ENCODE assay signal across 8 mouse cellular contexts in genomic region chr9:70929840-70930640, GRCm38 (mm10). TPM values are rescaled to one million over a fixed set of nuclear protein-coding genes. Genes with fewer than 3 reads are reported as not detected.
DNase-seq lines count a peak whose midpoint lies in the region; ATAC-seq and TF ChIP-seq lines count a peak whose summit lies in the region.

No protein-coding gene starts in this region.

- peak; percentile 43 to 55 for DNase-seq in heart, adult 18-20 months
- DNase-seq in CH12.LX (ENCODE audit: extremely low read depth), result peak; percentile 38
- peak; percentile 74 for DNase-seq in c-Kit-positive CD71-positive TER-119-positive erythroid progenitor cells, embryonic 14.5 days (ENCODE audit: low spot score)
- no peak for DNase-seq in heart, embryonic 10.5 days (ENCODE audit: low spot score)
- DNase-seq in limb, embryonic 10.5 days (ENCODE audit: low spot score), result peak; percentile 46
- DNase-seq in thymus, postnatal 14 days, result peak; percentile 34

- peaks cover 10% of the 10 kb centered on the region for H3K4me1 ChIP-seq in heart, embryonic 11.5 days (ENCODE audit: control insufficient read depth, insufficient read depth, low read length)
- H3K4me1 ChIP-seq in CH12.LX (ENCODE audit: control insufficient read depth in 1 of 2, insufficient read depth in 2 of 2), result peaks cover 2 to 9% of the 10 kb centered on the region in 2 experiments; a peak in 2 of 4 replicates
- H3K4me1 ChIP-seq in heart, embryonic 10.5 days, result peaks cover 19% of the 10 kb centered on the region
- H3K4me1 ChIP-seq in limb, embryonic 10.5 days, result no peaks in the 10 kb centered on the region

- H3K9ac ChIP-seq in heart, embryonic 11.5 days (ENCODE audit: low read depth, low read length), result no peak overlapping the region
- H3K9ac ChIP-seq in CH12.LX (ENCODE audit: insufficient read depth, low read depth), result no peak overlapping the region

- in situ Hi-C loops in CH12.LX (cut with MboI; ENCODE audit: low pct_ligation_motif_present, low pct_unique_long_range_greater_than_20kb, low sequenced_read_pairs), result loop anchor here (10.0 kb wide), 1 partner anchor 255 kb away; the partner anchor contains the start of gene Adam10

- no peak for TF ChIP-seq POLR2A in CH12.LX (IDR thresholded peaks at IDR 0.05; ENCODE audit: low read depth, low read length)

- TF ChIP-seq RAD21 in CH12.LX (IDR thresholded peaks at IDR 0.05; ENCODE audit: low read depth, low read length), result peak; percentile 69

- ATAC-seq in heart, embryonic 11.5 days (replicated peaks; ENCODE audit: insufficient number of reproducible peaks, low FRiP score, low TSS enrichment), result no peak
- peak; percentile 58 for ATAC-seq in monocyte, adult 5-6 weeks (replicated peaks; ENCODE audit: insufficient number of reproducible peaks, low FRiP score, low TSS enrichment, poor library complexity, severe bottlenecking)

- 56% methylated on average over 15 of the region's 15 CpGs for WGBS in heart, embryonic 11.5 days (ENCODE audit: insufficient replicate concordance)
- WGBS in heart, embryonic 10.5 days, result 61% methylated on average over 15 of the region's 15 CpGs
- 60% methylated on average over 15 of the region's 15 CpGs for WGBS in limb, embryonic 10.5 days

- no peaks in the 10 kb centered on the region for H3K9me3 ChIP-seq in heart, embryonic 11.5 days (replicated peaks; ENCODE audit: control insufficient read depth, low read length)
- H3K9me3 ChIP-seq in CH12.LX (replicated peaks; ENCODE audit: low read length), result no peaks in the 10 kb centered on the region
- no peaks in the 10 kb centered on the region for H3K9me3 ChIP-seq in heart, embryonic 10.5 days
- no peaks in the 10 kb centered on the region for H3K9me3 ChIP-seq in limb, embryonic 10.5 days (replicated peaks)

- H3K27ac ChIP-seq in heart, embryonic 11.5 days (ENCODE audit: low read depth, low read length), result no peak overlapping the region
- no peak overlapping the region for H3K27ac ChIP-seq in CH12.LX (ENCODE audit: insufficient read depth, low read depth)
- peak overlapping the region; percentile 22; the same call in 1 of the 2 replicates for H3K27ac ChIP-seq in heart, embryonic 10.5 days
- no peak overlapping the region for H3K27ac ChIP-seq in limb, embryonic 10.5 days

- H3K4me3 ChIP-seq in heart, embryonic 11.5 days (ENCODE audit: low read depth, low read length), result no peak overlapping the region
- no peak overlapping the region for H3K4me3 ChIP-seq in CH12.LX (replicated peaks in 1 of 3; ENCODE audit: low read depth in 2 of 3, low read length in 2 of 3, poor library complexity in 1 of 3)
- H3K4me3 ChIP-seq in heart, embryonic 10.5 days, result no peak overlapping the region
- H3K4me3 ChIP-seq in limb, embryonic 10.5 days, result no peak overlapping the region

- H3K36me3 ChIP-seq in heart, embryonic 11.5 days (ENCODE audit: control insufficient read depth, insufficient read depth, low read length), result no peaks in the 10 kb centered on the region
- H3K36me3 ChIP-seq in CH12.LX (replicated peaks in 1 of 2; ENCODE audit: control insufficient read depth in 1 of 2, insufficient read depth in 1 of 2, low read length in 1 of 2), result no peaks in the 10 kb centered on the region
- no peaks in the 10 kb centered on the region for H3K36me3 ChIP-seq in heart, embryonic 10.5 days
- no peaks in the 10 kb centered on the region for H3K36me3 ChIP-seq in limb, embryonic 10.5 days

- peak; percentile 57 to 75 for TF ChIP-seq CTCF in CH12.LX (conservative IDR thresholded peaks at IDR 0.05 in 1 of 2, IDR thresholded peaks at IDR 0.05 in 1 of 2; ENCODE audit: low read depth in 2 of 2, low read length in 2 of 2)

- no peaks in the 10 kb centered on the region for H3K27me3 ChIP-seq in heart, embryonic 11.5 days (ENCODE audit: control insufficient read depth, insufficient read depth, low read length)
- no peaks in the 10 kb centered on the region for H3K27me3 ChIP-seq in CH12.LX (replicated peaks)
- H3K27me3 ChIP-seq in heart, embryonic 10.5 days (ENCODE audit: insufficient read depth, poor library complexity, severe bottlenecking), result no peaks in the 10 kb centered on the region
- H3K27me3 ChIP-seq in limb, embryonic 10.5 days (ENCODE audit: low read depth, poor library complexity, severe bottlenecking), result no peaks in the 10 kb centered on the region

- no peak overlapping the region for H3K4me2 ChIP-seq in heart, embryonic 11.5 days
- no peak overlapping the region for H3K4me2 ChIP-seq in CH12.LX (ENCODE audit: insufficient read depth, low read depth, poor library complexity, severe bottlenecking)

- TF ChIP-seq EP300 in CH12.LX (IDR thresholded peaks at IDR 0.05; ENCODE audit: low read length), result no peak

- dilution Hi-C loops in CH12.LX (cut with MboI; ENCODE audit: extremely low pct_ligation_motif_present, extremely low pct_unique_long_range_greater_than_20kb, low sequenced_read_pairs), result no loop called here

- H3K79me2 ChIP-seq in CH12.LX (replicated peaks; ENCODE audit: control insufficient read depth, extremely low read depth, insufficient read depth, poor library complexity, severe bottlenecking), result no peaks in the 10 kb centered on the region

TF ChIP-seq in CH12.LX, 34 proteins besides CTCF, POLR2A, EP300 and RAD21:
- TF ChIP-seq CHD1 (IDR thresholded peaks at IDR 0.05; ENCODE audit: low read depth, low read length) (no peak), KAT2A (IDR thresholded peaks at IDR 0.05; ENCODE audit: insufficient replicate concordance, low read length) (no peak), MAZ (IDR thresholded peaks at IDR 0.05; ENCODE audit: low read depth, low read length) (no peak), SMC3 (IDR thresholded peaks at IDR 0.05; ENCODE audit: low read depth, low read length) (peak; percentile 79)

RNA-seq across cellular contexts. Expression of gene Lipc, which starts 22.0 kb away (rescaled TPM):
- under 1 TPM in 1 of 2 experiments, not detected in 1; 0.15 TPM for total RNA-seq in heart, adult 18-20 months (2021)
- 0.21 and 0.56 TPM in 2 replicates for polyA plus RNA-seq in heart, embryonic 11.5 days (2014; fragmentation: Nextera tagmentation; extraction: Ambion mirVana)
- total RNA-seq in CH12.LX (2012; rRNA removed) (13.2 and 24.5 TPM in 2 replicates), CH12.LX (2014; rRNA removed) (7.0 and 8.6 TPM in 2 replicates)
- polyA plus RNA-seq in CH12.LX (2012; ENCODE audit: insufficient read length, low read depth), result 5.2 and 5.3 TPM in 2 replicates
- 0.11 and 1.9 TPM in 2 replicates for polyA plus RNA-seq in heart, embryonic 10.5 days (2016; fragmentation: Nextera tagmentation; extraction: Ambion mirVana)
- not detected in 2 replicates for polyA plus RNA-seq in limb, embryonic 10.5 days (2016; fragmentation: Nextera tagmentation; extraction: Ambion mirVana)
- 0.58 TPM in 1 of 3 replicates, not detected in the others for total RNA-seq in monocyte, adult 5-6 weeks (2017)
